Mouse (Mus musculus) inflammation-experienced regulatory T-cells, adult 16 weeks (primary cell): ENCODE measurements around the gene Cd247. TPM values are rescaled to one million over a fixed set of nuclear protein-coding genes. Genes with fewer than 3 reads are reported as not detected.

ENCODE experiments used
- polyA plus RNA-seq: library from polyadenylated mRNA; unstranded; fragments of 100-300 nt; shearing (Covaris generic); gene quantifications from one replicate; pipeline ENCODE4 v1.2.1, GENCODE M21; 2017

Cd247 gene
- 482 TPM for polyA plus RNA-seq

GRCm38 (mm10) chr1:165788511-165788910, at the start of gene Cd247:
TSS of gene Cd247 (plus strand) at chr1:165788681.

GRCm38 (mm10) chr1:165763635-165764372, 24.7 kb upstream of the Cd247 start, which contains the start of gene Creg1:
TSS of gene Creg1 (plus strand) at chr1:165763746.

Other genes with a start within 250 kb of the Cd247 start
- 0.76 TPM for gene Mpzl1, start 154.1 kb upstream of the Cd247 start, polyA plus RNA-seq
- 312 TPM for gene Rcsd1, start 78.9 kb upstream of the Cd247 start, polyA plus RNA-seq
- 73.2 TPM for gene Creg1, start 24.9 kb upstream of the Cd247 start, polyA plus RNA-seq
- gene Pou2f1, start 214.0 kb downstream of the Cd247 start, polyA plus RNA-seq, result 29.9 TPM